Mouse (Mus musculus) urinary bladder, adult 2 months (tissue): ENCODE results near the gene Zfp462. TPM values are rescaled to one million over a fixed set of nuclear protein-coding genes. Genes with fewer than 3 reads are reported as not detected.

Experiments used
- DNase-seq: peaks from one replicate; pipeline ENCODE4 v3.0.0; 2022; ENCODE audit warnings: low spot score
- polyA plus RNA-seq: library from polyadenylated mRNA; depleted of rRNA; stranded (reverse); fragments of >200 nt; gene quantifications from 2 replicates; pipeline ENCODE4 v1.2.3, GENCODE M21; 2012

Gene Zfp462
- polyA plus RNA-seq, 1 experiment: 7.8 TPM

GRCm38 (mm10) chr4:55042573-55042972 lies 97.7 kb downstream of the Zfp462 start:
- DNase-seq: no peak

GRCm38 (mm10) chr4:55047266-55047665 lies 102.4 kb downstream of the Zfp462 start:
- no peak for DNase-seq

GRCm38 (mm10) chr4:55049938-55050610 lies 105.2 kb downstream of the Zfp462 start:
- no peak for DNase-seq

- DNase-seq: no peak
Observed at GRCm38 (mm10) chr4:55051345-55051744, 106.5 kb downstream of the Zfp462 start.

DNA sequence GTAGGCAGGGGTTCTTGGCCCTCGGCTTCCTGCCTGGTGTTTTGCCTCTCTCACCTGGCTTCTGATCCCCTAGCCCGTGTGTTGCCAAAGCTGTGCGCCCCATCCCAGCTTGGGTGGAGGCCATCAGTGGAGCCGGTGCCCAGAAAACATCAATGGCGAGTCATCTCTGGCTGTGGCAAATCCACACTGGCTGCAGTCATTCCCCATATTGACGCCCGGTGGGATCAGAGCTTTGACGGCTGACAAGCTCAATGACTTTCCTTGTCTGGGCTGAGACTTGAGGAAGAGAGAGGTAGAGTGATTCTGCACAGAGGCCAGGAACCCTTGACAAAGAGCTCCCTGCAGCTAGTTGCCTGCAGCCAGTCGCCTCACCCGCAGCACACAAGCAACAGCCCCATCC lies 107.8 kb downstream of the Zfp462 start:
- no peak for DNase-seq

DNA sequence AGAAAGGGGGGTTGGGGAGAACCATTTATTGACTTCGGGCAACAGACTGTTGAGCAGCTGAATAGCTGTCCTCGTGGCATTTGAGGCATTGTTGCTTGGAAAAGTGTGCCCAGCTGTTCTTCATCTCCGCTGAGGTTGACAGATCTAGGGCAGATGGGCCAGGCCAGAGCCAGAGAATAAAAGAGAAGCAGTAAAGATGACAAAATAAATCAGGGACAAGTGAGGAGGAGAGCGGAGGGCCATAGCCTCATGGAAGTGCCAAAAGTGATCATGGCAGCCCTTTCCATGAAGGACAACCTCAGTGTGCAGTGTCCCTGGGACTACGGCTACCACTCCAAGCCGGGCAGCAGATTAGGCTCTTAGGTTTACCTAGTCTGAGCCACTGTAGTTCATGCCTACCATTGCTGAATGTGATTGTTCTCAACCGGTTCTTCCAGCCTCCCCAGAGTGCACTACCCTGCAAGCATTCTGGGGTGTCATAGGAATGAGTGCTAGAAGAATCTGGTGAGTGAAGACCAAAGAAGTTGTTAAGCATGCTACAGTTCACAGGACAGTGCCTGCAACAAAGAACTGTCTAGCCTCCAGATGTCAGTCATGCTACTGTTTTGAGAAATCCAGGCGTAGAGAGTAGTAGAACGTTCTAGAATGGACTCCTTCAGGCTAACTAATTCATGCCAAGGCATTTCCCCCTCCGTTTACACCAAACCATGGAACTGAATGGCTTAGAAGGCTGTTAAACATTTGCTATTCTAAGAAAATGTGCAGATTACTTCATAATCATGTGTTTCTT lies 113.0 kb downstream of the Zfp462 start:
- DNase-seq: no peak

GRCm38 (mm10) chr4:55058901-55059300 lies 114.1 kb downstream of the Zfp462 start:
- no peak for DNase-seq

- DNase-seq: no peak
Observed at GRCm38 (mm10) chr4:55066341-55067170, 121.7 kb downstream of the Zfp462 start.

DNA sequence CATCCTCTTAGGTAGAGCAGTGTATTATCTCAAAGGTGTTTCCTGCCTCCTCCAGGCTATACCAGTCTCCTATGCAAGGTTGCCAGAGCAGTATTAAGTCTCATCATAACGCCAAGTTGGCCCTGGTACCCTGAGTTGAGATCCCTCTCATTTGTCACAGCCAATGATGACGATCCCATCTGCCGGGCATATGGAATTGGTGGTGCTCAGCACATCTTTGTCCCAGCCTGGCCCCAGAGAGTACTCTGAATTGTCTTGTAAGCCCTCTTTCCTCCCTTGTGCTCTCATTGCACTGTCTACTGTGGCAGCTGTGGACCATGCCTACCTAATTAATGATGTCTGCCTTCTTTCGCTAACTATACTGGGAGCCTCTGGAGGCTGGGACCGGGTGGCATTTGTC lies 126.7 kb downstream of the Zfp462 start:
- no peak for DNase-seq

DNA sequence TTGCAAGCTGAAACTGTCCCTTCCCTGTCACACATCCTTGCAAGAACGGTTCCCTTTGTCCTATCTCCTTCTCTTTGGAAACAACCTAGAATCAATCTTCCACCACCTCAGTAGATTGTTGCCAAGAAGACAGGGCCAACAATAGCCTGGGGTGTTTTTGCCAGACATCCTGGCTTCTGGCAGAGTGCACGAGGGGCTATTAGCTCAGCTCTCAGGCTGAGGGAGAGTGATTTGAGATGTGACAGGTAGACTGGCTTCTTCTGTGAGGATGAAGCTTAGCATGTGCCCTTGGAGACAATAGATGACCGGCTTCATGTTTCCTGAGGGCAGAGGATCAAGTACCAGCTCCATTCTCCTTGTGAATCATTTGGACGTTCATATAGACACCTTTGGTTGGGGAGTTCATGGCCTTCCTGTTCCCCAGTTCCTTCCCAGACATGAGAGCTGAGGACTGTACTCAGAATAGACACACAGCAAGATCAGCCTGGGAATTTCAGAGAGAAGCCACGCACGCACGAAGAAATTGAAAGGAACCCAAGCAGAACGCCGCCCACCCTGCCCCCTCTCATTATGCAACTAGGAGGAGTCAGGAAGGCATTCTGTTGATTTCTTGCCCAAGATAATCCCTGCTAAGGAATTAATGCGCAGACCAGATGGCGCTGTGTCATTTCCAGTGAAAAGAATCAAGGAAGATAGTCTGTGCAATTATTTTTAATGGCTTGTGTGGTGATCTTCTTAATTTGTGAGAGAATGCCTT lies 132.5 kb downstream of the Zfp462 start:
- no peak for DNase-seq

DNA sequence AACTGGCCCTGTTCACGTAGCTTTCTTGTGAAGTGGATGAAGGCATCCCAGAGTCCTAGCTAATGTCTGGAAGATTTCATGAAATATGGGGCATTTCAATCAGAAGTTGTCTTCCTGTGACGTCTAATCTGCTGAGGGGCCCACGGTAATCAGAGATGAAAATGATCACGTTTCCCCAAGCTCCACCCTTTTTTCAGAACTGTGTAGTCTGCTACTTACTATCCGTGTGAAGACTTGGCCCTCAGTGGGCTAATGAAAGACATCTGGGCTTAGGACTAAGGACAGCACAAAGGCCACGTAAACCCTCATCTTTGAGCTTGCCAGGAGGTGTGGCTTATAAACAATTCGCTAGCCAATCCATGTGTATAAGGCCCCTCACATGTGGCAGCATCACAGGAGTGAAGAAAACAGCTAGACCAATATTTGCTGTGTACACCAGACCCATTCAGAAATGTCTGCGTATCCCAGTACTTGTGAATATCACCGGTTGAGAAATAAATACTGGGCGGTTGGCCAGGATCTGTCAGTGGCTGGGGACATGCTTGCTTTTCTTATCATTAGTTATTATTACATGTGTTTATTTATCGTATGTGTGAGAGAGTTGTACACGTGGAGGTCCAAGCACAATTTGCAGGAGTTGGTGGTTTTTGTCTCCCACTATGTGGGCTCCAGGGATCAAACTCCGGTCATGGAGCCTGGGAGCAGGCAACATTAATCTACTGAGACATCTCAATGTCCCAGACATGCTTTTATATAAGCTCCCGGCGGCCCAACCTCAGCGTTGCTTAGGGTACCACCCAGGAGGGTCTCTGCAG lies 133.3 kb downstream of the Zfp462 start:
- no peak for DNase-seq

DNA sequence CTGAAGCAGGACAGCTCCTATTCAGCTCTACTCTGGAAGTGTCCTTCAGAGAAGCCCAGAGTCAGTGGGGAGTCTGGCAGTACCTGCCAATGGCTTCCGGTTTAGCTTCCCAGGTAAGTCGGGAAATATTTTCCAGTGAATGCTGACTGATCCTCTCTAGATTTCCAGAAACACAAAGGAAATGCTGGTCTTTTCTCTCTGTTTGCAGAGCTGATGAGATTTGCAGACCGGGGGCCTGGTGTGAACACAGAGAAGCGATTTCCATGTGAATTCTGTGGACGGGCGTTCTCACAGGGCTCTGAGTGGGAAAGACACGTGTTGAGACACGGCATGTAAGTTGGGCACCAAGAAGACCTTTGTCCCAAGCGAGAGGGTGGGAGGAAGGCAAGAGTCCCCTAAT lies 134.2 kb downstream of the Zfp462 start:
- DNase-seq: no peak

DNA sequence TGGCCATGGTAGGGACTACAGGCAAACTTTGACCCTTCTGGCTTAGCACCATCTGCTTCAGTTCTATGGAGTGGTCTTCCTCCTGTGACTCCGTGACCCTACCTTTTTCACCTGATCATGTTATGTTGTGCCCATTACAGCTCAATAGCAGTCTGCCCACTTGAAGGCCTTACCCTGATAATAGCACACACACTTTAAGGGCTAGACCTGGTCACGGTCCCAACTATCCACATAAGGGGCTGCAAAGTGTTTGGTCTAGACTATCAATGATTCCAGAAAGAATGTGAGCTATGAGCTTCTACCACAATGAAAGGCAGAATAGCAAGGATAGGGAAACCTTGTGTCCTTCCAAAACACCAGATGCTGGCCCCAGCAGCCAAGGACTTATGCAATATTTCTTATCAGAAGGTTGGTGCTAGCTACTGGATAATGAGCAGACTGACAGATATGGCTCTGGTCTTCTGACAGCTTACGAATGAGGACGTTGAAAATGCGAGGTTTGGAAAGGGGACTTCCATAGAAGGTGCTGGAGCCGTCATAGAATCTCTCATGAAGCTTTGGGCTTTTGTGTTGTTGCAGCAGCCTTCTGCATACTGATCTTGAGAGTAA lies 139.3 kb downstream of the Zfp462 start:
- no peak for DNase-seq

DNA sequence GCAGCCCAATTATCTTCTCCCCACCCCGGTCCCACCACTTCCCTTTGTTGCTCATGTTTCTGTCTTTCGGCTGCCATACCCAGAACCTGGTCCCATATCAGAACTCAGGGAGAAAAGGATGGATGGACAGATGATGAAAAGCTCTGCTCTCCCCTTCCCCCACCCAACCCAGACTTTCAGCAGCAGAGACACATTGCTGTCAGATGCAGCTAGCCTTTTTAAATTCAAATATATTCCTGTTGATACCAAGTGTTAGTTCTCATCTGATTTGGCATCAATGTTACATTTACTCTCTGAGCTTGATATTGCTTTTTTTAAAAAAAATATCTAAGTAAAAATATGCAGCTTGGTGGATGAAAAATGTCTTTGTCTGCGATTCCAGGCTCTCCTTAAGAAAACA lies 143.3 kb downstream of the Zfp462 start:
- no peak for DNase-seq

GRCm38 (mm10) chr4:55088922-55089321 lies 144.1 kb downstream of the Zfp462 start:
- DNase-seq: no peak

GRCm38 (mm10) chr4:55097157-55097556 lies 152.3 kb downstream of the Zfp462 start:
- no peak for DNase-seq

DNA sequence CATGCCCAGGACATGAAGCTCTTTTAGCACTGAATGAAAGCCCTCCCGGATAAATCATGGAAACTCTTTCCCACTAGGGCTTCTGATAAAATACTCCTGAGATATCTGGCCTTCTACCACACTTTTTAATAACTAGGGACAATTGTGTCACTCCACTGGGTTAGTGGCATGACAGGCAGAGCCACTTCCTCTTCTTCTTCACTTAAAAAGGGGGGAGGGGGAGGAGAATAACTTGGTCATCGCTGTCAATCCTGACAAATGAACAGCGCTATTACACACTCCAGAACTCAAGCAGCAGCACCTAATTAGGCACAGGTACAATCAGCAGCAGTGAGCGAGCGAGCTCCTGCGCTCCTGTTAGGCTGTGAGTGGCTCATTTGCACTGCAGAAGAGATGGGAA lies 153.5 kb downstream of the Zfp462 start:
- no peak for DNase-seq

DNA sequence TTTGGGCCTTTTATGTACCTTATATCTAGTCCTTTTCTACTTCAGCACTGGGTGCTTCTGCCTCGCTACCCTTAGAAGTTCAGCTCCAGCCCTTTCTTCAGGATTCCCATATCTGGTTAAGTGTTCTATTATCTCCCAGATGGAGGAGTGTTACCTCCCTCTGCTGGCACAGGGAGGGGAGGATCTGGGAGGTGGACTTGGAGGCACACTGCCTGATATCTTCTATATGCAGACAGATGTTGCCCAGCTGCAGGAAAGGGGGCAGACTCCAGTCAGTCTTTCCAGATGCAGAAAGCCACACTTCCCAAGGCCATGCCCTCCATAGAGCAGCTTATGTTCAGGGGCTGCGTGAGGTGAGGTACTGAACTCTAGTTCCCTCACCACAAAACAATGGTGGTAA lies 156.0 kb downstream of the Zfp462 start:
- no peak for DNase-seq

GRCm38 (mm10) chr4:55101601-55102000 lies 156.8 kb downstream of the Zfp462 start:
- no peak for DNase-seq

DNA sequence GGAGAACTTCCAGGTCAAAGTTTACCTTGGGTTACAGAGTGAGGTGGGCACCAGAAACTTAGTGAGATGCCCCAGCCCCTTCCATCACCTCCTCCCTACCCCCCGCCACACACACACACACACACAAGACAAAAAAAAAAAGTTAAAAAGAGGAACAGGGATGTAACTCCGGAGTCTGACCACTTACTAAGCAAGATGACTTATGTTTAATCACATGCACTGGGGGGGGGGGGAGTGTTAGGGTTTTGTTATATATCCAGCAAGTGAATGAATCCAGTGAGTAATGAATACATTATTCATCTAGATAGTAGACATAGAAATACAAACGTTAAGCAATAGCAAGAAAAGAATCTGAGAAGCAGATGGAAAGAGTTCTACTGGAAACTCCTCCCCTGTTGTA lies 157.5 kb downstream of the Zfp462 start:
- DNase-seq: no peak

- no peak for DNase-seq
Observed at GRCm38 (mm10) chr4:55103575-55103974, 158.7 kb downstream of the Zfp462 start.
